Mouse (Mus musculus) right cerebral cortex, postnatal 10 days (tissue): Measurements from ENCODE around the gene Maip1.

Experiments used
- DNase-seq, 2 experiments: peaks; one replicate each; pipeline ENCODE4 v3.0.0; 2021; ENCODE audit warnings: low spot score in 2 of 2

Gene Maip1

DNA sequence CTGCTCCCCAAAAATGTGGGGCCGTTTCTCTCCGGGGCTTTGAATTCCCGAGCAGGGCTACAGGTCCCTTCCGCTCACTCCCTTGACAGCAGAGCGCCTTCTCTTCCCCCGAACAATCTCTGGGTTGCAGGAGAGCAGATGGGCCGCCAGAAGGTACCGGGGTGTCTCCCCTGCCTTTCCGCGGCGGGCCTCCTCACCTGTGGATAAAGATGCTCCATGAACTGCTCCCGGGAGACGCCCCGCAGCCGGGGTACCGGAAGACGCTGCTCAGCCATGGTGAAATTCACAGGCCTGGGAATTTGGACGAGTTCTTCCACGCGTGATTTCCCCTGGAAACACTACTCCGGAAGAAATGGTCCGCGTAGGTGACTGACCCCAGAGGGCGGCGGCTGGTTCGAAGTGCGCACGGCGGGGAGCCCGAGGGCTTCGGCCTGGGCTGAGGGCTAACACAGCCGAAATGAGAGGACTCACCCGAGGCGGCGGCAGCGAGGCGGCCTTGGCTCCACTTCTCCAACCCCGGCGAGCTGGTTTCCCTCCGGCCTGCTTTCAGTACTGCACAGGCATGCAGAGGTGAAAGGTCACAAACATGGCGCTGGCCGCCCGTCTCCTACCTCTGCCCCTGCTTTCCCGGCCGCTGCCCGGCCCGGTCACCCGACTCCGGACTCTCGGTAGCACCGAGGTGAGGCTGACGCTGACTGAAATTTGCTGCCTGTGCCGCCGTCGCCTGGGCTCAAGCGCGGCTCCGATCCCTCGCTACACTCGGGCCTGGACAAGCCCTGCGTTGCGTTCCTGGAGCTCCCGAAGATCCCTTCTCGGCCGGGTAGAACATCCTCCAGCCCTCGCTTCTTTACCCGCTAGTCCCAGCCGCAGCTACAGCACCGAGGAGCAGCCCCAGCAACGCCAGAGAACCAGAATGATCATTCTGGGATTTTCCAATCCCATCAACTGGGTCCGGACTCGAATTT, at the start of gene Maip1, which contains the start of gene Tyw5:
Maip1 (plus strand) TSS at position 142 of the 965 bp plus-strand sequence.
Tyw5 (minus strand) TSS at position 915 of the 965 bp plus-strand sequence.
- DNase-seq, result peak; percentile 88 to 89

DNA sequence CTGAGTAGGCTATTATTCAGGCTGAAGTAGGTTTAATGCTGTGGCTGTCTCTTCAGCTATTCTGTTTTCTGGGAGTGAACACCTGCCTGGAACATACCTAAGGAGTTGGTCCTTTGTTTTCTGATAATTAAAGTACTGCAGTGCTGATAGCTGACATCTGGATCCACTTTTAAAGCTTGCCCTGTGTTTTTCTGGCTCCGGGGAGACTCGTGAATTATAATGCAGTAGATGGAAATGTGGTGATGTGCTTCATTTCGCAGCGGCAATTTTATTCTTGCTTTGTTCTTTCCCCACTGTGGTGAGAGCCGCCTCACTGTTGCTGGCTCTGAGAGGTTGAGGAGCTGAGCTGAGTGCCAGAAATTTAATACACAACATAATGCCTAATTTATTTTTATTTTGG, 47.6 kb upstream of the Maip1 start:
- DNase-seq, result no peak

DNA sequence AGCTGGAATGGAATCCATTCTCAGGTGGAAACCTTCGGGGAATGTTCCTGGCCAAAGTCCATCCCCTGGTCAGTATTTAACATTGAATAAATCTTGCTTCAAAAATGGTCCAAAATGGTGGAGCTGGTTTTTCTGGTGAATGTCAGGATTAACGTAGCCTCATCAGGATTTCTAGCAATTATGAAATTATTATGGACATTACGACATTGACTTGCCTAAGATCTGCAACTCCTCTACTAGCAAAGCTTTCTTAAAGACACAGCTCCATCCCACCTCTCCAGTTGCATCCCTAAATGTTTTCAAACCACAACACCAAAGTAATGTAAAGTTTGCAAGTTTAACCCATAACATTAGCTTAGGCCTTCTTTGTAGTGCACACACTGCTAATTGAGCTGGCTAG, 38.7 kb upstream of the Maip1 start:
- DNase-seq, result no peak

DNA sequence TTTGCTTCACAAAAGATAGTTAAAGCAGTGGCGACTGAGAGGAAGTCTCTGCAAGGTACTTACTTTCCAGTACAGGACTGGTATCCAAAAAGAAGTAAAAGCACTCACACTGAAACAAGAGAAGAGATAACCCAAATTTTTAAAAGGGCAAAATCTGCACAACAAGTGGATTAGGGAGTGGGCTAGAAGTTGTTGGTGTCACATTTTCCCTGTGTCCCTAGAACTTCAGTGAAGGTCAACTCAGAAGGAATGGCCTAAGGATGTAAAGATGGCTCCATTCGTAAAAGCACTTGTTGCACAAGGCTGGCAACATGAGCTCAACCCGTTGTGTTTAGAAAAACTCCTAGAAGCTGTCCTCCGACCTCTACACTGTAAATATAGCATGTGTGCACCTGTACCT, 37.0 kb upstream of the Maip1 start:
- no peak for DNase-seq

DNA sequence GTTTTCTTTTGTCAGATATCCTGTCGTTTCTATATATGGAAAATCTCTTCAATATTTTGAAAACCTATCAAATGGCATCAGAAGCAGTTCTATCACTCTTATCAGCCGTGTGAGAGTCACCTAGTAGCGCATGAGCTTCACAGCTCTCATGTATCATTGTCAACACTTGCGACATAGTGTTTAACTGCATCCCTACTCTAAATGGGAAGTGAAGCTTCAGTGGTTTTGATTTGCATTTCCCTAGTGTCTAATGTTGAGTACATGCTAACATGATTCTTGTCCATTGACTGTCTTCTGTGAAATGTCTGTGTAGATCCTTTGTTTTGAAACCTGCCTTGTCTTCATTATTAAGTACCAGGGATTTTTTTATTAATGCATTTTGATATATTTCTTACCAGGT, 35.7 kb upstream of the Maip1 start:
- DNase-seq, result no peak

DNA sequence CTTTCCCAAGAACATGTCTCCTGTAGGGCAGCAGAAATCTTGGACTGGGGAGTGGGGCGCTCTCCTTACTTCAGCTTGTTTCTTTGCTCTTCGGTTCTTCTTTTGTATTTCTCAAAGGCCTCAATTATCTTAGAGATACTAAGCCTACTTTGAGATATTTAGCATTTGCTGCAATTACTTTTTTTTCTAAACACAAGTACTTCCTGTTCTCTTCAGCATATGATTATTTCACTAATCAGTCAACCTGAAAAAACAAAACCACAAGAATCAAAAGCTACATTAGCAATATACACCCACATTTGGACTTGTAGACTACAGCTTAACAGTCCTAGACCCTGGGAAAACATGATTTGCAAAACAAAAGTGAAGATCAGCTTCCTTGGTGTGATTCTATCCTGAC, 30.9 kb upstream of the Maip1 start:
- DNase-seq, result no peak

DNA sequence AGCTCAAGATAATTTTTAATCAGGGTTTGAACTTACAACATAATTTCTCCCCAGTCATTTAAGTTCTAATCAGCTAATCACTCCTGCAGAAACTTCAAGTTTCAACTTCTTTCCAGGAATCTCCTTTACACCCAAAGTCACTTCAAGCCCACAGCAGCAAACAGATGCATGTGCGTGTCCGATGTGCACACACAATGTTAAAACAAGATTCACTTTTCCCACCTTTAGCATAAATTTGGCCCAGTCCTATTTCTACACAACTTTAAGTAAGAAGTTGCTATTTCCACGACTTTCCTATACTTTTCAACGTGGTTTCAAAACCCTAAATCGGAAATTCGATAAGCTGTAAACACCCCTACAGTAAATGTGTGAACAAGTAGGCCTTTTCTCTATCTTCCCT, 29.3 kb upstream of the Maip1 start:
- no peak for DNase-seq

DNA sequence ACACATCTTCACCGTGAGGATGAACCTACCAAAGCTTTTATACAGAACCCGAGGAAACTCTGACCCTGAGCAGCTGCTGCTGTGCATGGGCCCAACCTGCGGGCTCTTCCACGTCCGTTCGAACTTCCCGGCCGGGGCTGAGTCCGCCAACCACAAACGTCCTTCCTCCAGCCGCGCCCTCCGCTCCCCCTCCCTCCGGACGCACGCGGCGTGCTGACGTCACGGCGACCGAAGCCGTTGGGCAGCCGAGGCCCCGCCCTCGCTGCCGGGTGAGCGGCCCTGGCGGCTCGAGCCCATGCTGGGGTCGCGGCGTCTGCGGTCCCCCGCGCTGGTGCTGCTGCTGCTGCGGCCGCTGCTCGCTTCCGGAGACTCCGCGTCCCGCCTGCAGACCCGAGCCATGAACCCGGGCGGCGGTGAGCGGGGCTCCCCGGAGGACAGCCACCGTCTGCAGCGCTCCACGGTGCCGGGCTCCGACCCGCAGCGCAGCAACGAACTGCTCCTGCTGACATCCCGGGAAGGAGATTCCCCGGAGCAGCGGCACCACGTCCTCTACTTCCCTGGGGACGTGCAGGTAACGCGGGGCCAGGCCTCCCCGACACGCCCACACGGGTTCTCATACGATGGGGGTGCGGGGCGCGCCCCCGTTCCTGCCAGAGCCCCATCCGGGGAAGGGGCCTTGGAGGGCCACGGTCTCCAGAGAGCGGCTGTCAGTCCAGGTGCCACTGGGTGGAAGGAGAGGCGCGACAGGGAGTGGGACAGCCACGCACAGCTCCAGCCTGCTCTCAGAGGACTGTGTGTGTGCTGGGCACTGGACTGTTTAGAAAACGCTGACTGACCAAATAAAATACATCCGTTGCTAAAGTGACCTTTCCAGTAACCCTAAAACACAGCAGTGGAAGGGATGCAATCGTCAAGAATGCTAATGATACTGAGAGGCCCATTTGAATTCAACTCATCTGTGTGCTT, 28.5 kb upstream of the Maip1 start, which contains the start of gene 1700066M21Rik:
1700066M21Rik (plus strand) TSS at position 245 of the 966 bp plus-strand sequence.
- peak; percentile 96 to 97 for DNase-seq

DNA sequence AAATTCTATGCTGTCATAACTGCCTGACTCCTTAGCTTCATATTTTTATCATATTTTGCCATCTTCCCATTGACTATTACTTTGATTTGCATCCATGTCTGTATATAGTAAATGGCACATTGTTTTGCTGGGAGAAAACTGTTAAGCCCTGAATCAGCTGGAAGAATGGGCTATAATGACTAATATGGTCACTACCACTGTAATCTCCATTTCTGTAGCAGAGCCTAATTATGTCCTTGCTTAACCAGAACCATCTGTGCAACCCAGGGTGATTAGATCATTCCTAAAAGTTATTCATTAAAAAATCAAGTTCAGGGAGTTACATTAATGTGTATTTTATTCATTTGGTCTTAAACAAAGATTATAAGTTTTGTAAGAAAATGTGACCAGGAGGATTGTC, 19.6 kb upstream of the Maip1 start:
- DNase-seq, result no peak

DNA sequence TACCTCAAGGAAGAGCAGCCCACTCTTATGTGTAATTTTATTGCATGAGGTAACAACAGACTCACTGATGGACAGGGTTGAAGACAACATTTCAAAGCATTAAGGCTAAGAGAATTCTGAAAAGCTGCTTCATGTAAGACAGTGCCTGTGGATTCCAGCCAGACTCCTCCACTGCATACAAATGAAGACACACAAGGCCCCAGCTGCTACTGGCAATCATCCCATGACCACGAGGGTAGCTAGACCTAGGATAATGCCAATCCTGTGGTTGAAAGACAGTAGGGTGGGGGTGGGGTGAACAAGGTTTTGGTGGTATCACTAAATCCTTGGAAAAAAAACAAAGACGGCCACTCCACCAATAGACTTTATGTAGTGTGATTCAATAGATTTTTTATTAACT, 18.3 kb upstream of the Maip1 start:
- DNase-seq, result peak; percentile 89 to 91

DNA sequence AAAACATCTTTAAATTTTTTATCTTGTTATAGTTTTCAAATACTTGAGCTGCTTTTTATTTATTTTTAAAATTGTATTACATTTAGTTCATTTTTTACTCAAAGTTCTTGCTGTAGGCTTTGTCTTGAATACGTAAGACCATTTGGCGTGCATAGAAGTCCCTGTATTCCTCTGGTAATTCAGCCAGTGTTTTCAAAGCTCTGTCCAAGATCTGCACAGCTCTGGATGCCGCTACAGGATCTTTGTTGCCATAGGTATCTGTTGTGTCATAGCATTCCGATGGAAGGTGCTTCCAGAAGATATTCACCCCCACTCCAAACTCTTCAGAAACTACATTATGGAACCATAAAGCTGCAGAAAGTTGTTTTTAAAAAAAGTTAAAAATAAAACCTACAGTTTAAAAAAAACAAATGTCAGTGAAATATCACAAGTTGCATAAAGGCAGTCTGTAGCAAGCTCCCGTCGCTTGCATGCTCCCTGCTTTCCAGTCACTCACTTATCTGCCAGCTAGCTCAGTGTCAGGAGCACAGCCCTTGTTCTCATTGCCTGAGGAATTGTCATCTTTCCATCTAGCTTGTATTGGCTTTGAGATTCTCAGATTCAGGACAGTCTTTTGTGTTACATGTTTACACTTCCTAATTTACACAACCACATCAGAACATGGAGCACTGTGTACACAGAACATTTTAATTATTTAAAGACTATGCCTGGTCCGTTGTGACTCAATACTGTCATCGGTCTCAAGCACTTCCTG, 17.5 kb upstream of the Maip1 start:
- DNase-seq, result no peak

DNA sequence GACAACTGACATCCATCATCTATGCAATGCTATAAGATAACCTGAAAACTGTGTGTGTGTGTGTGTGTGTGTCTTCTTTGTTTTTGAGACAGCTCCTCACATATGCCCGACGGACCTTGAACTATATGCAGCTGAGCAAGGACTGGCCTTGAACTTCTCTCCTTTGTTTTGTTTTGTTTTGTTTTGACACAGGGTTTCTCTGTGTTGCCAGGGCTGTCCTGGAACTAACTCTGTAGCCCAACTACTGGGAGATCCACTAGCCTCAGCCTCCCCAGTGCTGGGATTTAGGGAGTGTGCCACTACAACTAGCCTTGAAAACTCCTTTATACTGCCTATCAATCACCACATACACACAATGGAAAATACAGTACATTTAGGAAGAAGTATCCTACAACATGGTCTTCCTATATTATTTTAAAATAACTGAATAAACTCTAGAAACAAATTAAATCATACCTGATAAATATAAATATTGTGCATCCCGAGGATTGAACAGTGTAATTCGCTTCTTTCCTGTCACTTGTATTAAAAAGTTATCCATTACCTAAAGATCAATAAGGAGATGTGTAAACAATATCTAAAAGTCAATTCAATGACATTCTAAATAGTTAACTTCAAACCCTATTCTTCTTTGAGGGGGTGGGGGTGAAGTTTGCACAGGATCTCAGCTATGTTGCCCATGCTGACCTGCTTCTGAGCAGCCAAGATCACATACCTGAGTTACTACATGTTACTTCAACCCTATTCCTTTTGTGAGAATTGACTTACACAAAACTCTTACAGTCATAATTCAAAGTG, 14.9 kb upstream of the Maip1 start:
- no peak for DNase-seq

DNA sequence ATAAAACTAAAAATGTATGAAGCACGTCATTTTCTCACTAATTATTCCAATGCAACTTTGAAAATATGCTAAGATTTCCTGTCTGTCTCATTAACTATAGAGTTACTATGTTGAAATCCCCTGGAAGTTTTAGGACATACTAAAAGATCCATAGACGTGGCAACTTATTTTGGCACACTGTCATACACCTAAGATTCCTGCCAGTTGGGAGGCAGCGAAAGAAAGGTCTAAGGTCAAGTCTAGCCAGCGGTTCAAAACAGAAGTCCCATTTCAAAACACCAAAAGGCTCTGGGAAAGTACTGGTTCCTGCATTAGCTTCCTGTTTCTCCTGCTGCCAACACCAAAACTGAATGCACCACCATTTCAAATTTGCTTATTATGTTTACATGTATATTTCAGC, 13.7 kb upstream of the Maip1 start:
- no peak for DNase-seq

DNA sequence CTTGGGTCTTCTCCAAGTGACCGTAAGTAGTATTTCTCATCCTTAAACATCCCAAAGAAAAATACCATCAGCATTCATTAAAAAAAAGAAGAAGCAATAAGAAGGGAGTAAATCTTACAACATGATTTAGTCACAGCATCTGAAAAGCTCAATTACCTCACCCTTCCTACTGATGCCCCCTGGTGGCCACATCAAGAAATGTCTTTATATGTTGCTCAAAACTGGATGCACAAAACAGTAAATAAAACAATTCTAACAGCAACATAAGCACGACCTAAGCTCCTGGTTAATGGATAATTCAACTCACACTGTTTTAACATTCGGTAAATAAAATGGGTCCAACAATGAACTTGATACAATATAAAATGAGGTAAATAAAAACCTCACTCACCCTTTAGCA, 12.1 kb upstream of the Maip1 start:
- peak; percentile 51 to 72 for DNase-seq

DNA sequence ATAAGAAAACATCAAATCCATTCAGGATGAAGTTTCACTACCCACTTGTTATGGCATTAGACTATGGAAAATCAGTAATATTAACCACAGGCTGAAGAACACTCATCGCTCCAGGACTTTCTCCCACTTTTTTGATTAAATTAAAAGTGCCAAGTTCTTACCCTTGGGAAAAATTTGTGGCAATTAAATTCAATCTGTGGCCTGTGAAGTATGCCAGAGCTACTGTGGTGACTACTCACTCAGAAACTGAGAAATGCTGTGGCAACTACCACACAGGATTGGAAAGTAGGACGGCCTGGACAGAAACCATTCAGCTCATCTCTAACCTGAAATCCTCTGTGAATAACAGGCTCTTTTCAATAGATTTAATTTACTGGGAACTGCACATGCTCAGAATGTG, 5.8 kb upstream of the Maip1 start:
- DNase-seq, result no peak

DNA sequence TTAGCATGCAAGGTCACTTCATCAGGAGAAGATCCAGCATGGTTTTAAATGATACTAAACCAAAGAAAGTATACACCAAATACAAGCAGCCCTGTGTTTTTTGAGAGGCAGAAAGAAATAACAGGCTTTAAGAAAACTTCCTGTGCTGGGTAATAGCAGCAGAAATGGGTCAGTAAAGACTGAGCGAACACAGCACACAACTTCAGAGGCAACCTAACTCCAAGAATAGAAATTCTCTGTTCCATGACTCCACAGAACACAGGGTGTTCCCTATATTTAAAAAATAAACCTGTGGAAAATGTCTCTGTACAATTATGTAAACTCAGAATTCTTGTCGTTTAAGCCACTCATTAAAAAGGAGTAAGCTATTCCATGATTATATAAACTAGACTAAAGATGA, 5.3 kb upstream of the Maip1 start:
- no peak for DNase-seq

DNA sequence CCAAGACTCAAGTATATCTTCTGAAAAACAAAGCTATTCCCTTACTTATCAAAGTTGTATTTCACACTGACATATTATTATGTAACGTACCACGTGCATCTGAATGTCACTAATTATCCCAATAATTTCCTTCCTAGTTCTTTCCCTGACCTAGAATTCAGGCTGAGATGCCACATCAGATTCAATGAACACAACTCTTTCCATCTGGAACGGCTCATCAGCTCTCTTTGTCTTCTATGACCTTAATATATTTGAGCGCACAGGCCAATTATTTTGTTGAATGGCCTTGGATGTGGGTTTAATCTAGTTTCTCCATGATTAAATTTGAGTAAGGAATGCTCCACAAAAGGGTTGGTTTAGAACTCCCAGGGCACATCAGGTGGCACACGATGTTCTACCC, 4.0 kb upstream of the Maip1 start:
- no peak for DNase-seq

DNA sequence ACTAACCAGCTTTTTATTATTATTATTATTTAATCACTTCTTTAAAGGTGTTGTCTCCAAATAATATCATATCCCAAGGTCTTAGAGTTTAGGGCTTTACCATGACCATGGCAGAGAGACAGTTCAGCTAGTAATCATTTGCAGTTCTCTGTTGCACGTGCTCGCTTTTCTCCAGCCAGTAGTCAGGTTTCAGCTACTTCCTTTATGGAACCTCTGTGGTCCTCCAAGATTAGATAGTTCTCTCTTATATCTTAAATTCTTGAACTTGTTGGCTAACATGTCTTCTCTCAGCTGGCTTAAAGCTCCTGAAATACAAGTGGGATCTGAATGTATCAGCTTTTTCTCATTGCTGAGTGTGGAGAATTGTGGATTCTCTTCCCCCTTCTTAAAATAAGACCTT, 2.9 kb downstream of the Maip1 start:
- DNase-seq, result no peak

DNA sequence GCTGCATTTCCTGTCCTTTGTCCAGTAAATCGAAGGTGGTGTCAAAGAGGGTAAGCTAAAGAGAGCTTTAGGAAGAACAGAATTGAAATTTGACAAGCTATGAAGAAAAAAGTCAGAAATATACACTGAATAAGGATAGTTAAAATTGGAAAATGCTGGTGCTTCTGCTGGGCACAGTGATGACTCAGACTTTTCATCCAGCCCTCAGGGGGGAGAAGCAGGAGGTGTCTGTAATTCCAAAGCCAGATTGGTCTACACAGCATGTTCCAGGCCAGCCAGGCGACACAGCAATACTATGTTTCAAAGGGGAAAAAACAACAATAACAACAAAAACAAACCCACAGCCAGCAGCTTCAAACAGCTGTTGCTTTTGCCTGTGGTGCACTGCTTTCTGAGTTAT, 7.3 kb downstream of the Maip1 start:
- no peak for DNase-seq

DNA sequence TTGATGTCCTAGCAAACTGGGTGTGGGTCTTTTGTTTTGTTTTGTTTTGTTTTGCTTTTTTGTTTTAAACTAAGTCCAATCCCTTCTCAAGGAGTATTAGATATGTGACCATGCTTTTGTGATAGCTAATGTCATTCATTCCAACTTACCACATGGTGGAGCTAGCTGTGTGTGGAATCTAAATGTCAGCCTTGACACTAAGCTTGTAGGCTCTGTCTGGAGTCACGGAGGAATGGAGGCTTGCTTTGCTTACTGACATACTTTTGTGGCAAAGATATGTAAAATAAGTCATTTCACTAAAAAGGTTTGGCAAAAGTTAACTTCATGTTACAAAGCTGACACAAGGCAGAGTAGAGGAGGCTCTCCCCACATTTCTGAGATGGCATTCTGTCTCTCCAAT, 17.6 kb downstream of the Maip1 start:
- DNase-seq, result peak; percentile 40 to 62
